Mouse (Mus musculus): ENCODE measurements around the gene Fig4.

GRCm38 (mm10) chr10:41146141-41146540, 156.9 kb downstream of the Fig4 start:
- TF ChIP-seq NRF1 (IDR thresholded peaks at IDR 0.05; ENCODE audit: insufficient read depth, low read depth, low read length, poor library complexity, severe bottlenecking) (no peak), JUND (IDR thresholded peaks at IDR 0.05; ENCODE audit: low read depth, low read length) (no peak), CHD2 (IDR thresholded peaks at IDR 0.05; ENCODE audit: low read length) (no peak), ETS1 (IDR thresholded peaks at IDR 0.05; ENCODE audit: low read depth, low read length) (no peak), CTCF (IDR thresholded peaks at IDR 0.05 in 2 of 3, conservative IDR thresholded peaks at IDR 0.05 in 1 of 3; ENCODE audit: control insufficient read depth in 1 of 3, insufficient read depth in 1 of 3, low read depth in 2 of 3, low read length in 3 of 3, poor library complexity in 1 of 3, severe bottlenecking in 1 of 3) (no peak), MAFK (IDR thresholded peaks at IDR 0.05; ENCODE audit: borderline replicate concordance, low read depth, low read length) (no peak), USF2 (IDR thresholded peaks at IDR 0.05; ENCODE audit: borderline replicate concordance in 1 of 2, insufficient read depth in 1 of 2, low read depth in 1 of 2, low read length in 2 of 2) (no peak), POLR2A (IDR thresholded peaks at IDR 0.05; ENCODE audit: control insufficient read depth in 1 of 2, insufficient read depth in 1 of 2, low read depth in 1 of 2, low read length in 2 of 2, poor library complexity in 1 of 2) (no peak), RAD21 (IDR thresholded peaks at IDR 0.05; ENCODE audit: low read depth, low read length) (no peak), BHLHE40 (IDR thresholded peaks at IDR 0.05; ENCODE audit: borderline replicate concordance, low read depth, low read length) (no peak), USF1 (IDR thresholded peaks at IDR 0.05; ENCODE audit: low read depth, low read length) (no peak), SMC3 (IDR thresholded peaks at IDR 0.05; ENCODE audit: low read depth, low read length) (no peak), NELFE (IDR thresholded peaks at IDR 0.05; ENCODE audit: low read depth, low read length) (no peak)
